Mouse (Mus musculus) liver, embryonic 16.5 days (tissue): ENCODE results near the gene Slc22a7. TPM values are rescaled to one million over a fixed set of nuclear protein-coding genes. Genes with fewer than 3 reads are reported as not detected.

Experiments
- ATAC-seq: fragments of 200-750 bp; cut with Nextera tagmentation; 2 replicates; pipeline ENCODE4 v1.8.0; 2017; ENCODE audit warnings: low read depth, mild to moderate bottlenecking, moderate number of reproducible peaks, moderate library complexity
- H3K27ac ChIP-seq: fragments of 300-500 bp; sonication (generic); 2 replicates; pipeline ENCODE4 v1.5.1; 2014; ENCODE audit warnings: mild to moderate bottlenecking, low read length
- H3K27me3 ChIP-seq: fragments of 300-500 bp; sonication (generic); 2 replicates; pipeline ENCODE4 v1.6.1; 2014; ENCODE audit warnings: low read depth, low read length, mixed read lengths; ENCODE audit not compliant: control insufficient read depth, insufficient read depth
- H3K36me3 ChIP-seq: fragments of 300-500 bp; sonication (generic); 2 replicates; pipeline ENCODE4 v1.6.1; 2014; ENCODE audit warnings: mild to moderate bottlenecking; ENCODE audit not compliant: control insufficient read depth, insufficient read depth
- H3K4me1 ChIP-seq: fragments of 300-500 bp; sonication (generic); 2 replicates; pipeline ENCODE4 v1.6.1; 2014; ENCODE audit warnings: low read depth, low read length, mixed read lengths; ENCODE audit not compliant: control insufficient read depth
- H3K4me2 ChIP-seq: fragments of 300-500 bp; sonication (generic); 2 replicates; pipeline ENCODE4 v1.6.1; 2014; ENCODE audit warnings: low read depth, low read length, mixed read lengths
- H3K4me3 ChIP-seq: fragments of 300-500 bp; sonication (generic); 2 replicates; pipeline ENCODE4 v1.5.1; 2014; ENCODE audit warnings: low read depth, mild to moderate bottlenecking, low read length
- H3K9ac ChIP-seq: fragments of 300-500 bp; sonication (generic); 2 replicates; pipeline ENCODE4 v1.6.1; 2014; ENCODE audit warnings: low read depth, low read length
- H3K9me3 ChIP-seq: fragments of 300-500 bp; sonication (generic); replicated peaks from 2 replicates; pipeline ENCODE4 v1.6.1; 2016; ENCODE audit warnings: low read length; ENCODE audit not compliant: control insufficient read depth
- WGBS: fragments of 180-500 bp; shearing (Covaris S2); extraction: QIAGEN DNeasy Blood & Tissue Kit; methylation state at CpG from one replicate; pipeline ENCODE4 v1.1.7; 2014; ENCODE audit not compliant: insufficient replicate concordance; 5-methylcytosine and 5-hydroxymethylcytosine counted together
- polyA plus RNA-seq: library from polyadenylated mRNA; unstranded; fragments of >200 nt; fragmentation: Nextera tagmentation; extraction: Ambion mirVana; gene quantifications from 2 replicates; pipeline ENCODE4 v1.2.1, GENCODE M21; 2015

The Slc22a7 gene
- polyA plus RNA-seq, 1 experiment from 2014 or later, result 0.06 TPM

GRCm38 (mm10) chr17:46418628-46419027 lies 19.6 kb downstream of the Slc22a7 start:
- Histone ChIP-seq H3K4me3 (no peak overlapping the region), H3K9ac (no peak overlapping the region), H3K9me3 (no peaks in the 10 kb centered on the region), H3K4me2 (no peak overlapping the region), H3K36me3 (no peaks in the 10 kb centered on the region), H3K27ac (no peak overlapping the region), H3K27me3 (no peaks in the 10 kb centered on the region), H3K4me1 (no peaks in the 10 kb centered on the region)
- WGBS, result 67% methylated on average over 5 of the region's 5 CpGs
- no peak for ATAC-seq

- Histone ChIP-seq H3K27ac (no peak overlapping the region), H3K4me3 (no peak overlapping the region)
Observed at GRCm38 (mm10) chr17:46408478-46408877, 29.8 kb downstream of the Slc22a7 start.

GRCm38 (mm10) chr17:46394631-46395030 lies 43.6 kb downstream of the Slc22a7 start:
- Histone ChIP-seq H3K27ac (no peak overlapping the region), H3K4me2 (no peak overlapping the region), H3K4me1 (no peaks in the 10 kb centered on the region), H3K36me3 (peaks cover 3% of the 10 kb centered on the region), H3K4me3 (no peak overlapping the region), H3K9ac (no peak overlapping the region), H3K9me3 (no peaks in the 10 kb centered on the region), H3K27me3 (no peaks in the 10 kb centered on the region)
- WGBS, result 67% methylated on average over 1 of the region's 1 CpGs
- no peak for ATAC-seq

More at GRCm38 (mm10) chr17:46408478-46408877, 29.8 kb downstream of the Slc22a7 start:
- Histone ChIP-seq H3K36me3 (peaks cover 3% of the 10 kb centered on the region), H3K4me2 (no peak overlapping the region), H3K27me3 (no peaks in the 10 kb centered on the region), H3K4me1 (no peaks in the 10 kb centered on the region), H3K9me3 (no peaks in the 10 kb centered on the region), H3K9ac (no peak overlapping the region)
- 41% methylated on average over 3 of the region's 3 CpGs for WGBS
- ATAC-seq, result no peak

DNA sequence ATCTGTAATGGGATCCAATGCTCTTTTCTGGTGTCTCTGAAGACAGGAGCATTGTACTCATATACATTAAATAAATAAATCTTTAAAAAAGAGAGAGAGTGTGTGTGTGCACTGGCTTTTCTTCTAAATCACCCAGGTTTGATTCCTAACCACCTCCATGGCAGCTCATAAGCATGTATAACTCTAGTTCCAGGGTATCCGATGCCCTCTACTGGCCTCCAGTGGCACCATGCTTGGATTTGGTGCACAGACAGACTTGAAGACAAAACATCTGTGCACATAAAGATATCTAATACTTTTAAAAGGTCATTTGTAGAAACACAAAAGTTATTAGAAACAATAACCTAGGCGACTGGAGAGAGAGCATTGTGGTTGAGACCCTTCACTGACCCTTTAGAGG lies 45.2 kb downstream of the Slc22a7 start:
- Histone ChIP-seq H3K4me3 (no peak overlapping the region), H3K4me2 (no peak overlapping the region), H3K27me3 (no peaks in the 10 kb centered on the region), H3K9me3 (no peaks in the 10 kb centered on the region), H3K4me1 (no peaks in the 10 kb centered on the region), H3K27ac (no peak overlapping the region), H3K9ac (no peak overlapping the region), H3K36me3 (peaks cover 5% of the 10 kb centered on the region)
- no peak for ATAC-seq
- 37% methylated on average over 2 of the region's 2 CpGs for WGBS

GRCm38 (mm10) chr17:46388200-46388599 lies 50.1 kb downstream of the Slc22a7 start:
- ATAC-seq, result no peak
- Histone ChIP-seq H3K4me1 (peaks cover 10% of the 10 kb centered on the region), H3K4me3 (no peak overlapping the region), H3K9ac (no peak overlapping the region), H3K4me2 (no peak overlapping the region), H3K9me3 (no peaks in the 10 kb centered on the region), H3K27ac (no peak overlapping the region), H3K27me3 (peaks cover 15% of the 10 kb centered on the region), H3K36me3 (peaks cover 3% of the 10 kb centered on the region; the same call in 1 of the 2 replicates)
- 30% methylated on average over 3 of the region's 3 CpGs for WGBS

GRCm38 (mm10) chr17:46384061-46384801 lies 54.0 kb downstream of the Slc22a7 start:
- Histone ChIP-seq H3K27ac (peak overlapping the region; percentile 78), H3K36me3 (peaks cover 3% of the 10 kb centered on the region; the same call in 1 of the 2 replicates), H3K9ac (peak overlapping the region; percentile 84), H3K4me2 (peak overlapping the region; percentile 98), H3K9me3 (no peaks in the 10 kb centered on the region), H3K27me3 (peaks cover 15% of the 10 kb centered on the region), H3K4me3 (peak overlapping the region; percentile 69), H3K4me1 (peaks cover 15% of the 10 kb centered on the region)
- under 1% methylated on average over 61 of the region's 70 CpGs for WGBS
- no peak; the same call in 1 of the 2 replicates for ATAC-seq

GRCm38 (mm10) chr17:46383294-46384060 lies 54.8 kb downstream of the Slc22a7 start, which contains the start of gene Zfp318:
Zfp318 (plus strand) TSS chr17:46383731.
- under 1% methylated on average over 77 of the region's 105 CpGs for WGBS
- H3K27ac ChIP-seq, result peak within 1 kb of the TSS; percentile 78

More at GRCm38 (mm10) chr17:46383294-46384060, 54.8 kb downstream of the Slc22a7 start, which contains the start of gene Zfp318:
- ATAC-seq, result peak; percentile 99
- no peaks in the 10 kb centered on the region for H3K9me3 ChIP-seq
- H3K4me1 ChIP-seq, result peaks cover 15% of the 10 kb centered on the region
- peaks cover 15% of the 10 kb centered on the region for H3K27me3 ChIP-seq
- H3K4me3 ChIP-seq, result peak within 1 kb of the TSS; percentile 69
- peaks cover 3% of the 10 kb centered on the region; the same call in 1 of the 2 replicates for H3K36me3 ChIP-seq
- peak within 1 kb of the TSS; percentile 84 for H3K9ac ChIP-seq
- H3K4me2 ChIP-seq, result peak within 1 kb of the TSS; percentile 98
